Mouse (Mus musculus): ENCODE data around the gene Ash1l. TPM values are rescaled to one million over a fixed set of nuclear protein-coding genes. Genes with fewer than 3 reads are reported as not detected.
"Not testable (repeated sequence)": the region's sequence is repeated elsewhere in the genome, so short reads cannot be mapped to it uniquely, and the experiment has no call there.

The Ash1l gene
- total RNA-seq, 2 experiments from 2014 or later, result 37.7 to 39.9 TPM

DNA sequence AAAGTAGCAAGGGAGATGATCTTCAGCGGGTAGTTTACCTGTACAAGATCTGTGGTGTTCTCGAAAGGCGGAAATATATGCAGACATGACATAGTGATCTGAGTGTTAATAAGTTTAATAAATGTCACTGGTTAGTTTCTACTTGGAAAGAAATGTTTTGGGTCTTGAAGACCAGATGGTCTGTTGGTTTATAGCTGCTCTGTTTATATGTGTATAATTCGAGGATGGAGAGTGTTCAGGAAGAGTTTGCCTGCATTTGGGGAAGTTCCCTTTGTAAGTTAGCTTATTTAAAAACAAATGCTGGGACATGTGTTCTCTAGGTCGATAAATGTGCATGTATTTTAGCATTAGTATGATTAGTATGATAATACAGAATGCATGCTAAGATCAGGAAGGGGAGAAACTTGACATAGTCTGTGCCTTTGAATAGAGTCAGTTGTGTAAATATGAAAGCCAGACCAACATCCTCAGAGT is 942 bp downstream of the Ash1l start:
- intact Hi-C loops (cut with DNase I), result no loop called here
- no peak for DNase-seq

DNA sequence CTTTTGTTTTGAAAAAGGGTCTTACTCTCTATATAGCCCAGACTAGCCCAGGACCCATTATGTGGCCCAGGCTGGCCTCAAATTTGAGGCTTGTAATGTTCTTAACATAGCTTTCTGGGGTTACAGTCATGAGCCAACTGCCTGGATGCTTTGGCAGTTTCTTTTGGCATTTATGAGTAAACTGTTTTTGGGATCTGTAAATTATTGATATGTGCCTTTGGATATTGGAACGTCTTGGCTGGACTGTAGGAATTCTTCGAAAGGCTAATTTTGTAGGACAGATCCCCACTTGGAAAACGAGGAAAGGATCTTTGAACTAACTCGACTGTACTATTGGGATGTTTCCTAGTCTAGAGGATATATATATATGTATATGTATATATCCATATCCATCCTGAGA is 2.8 kb downstream of the Ash1l start:
- DNase-seq, result no peak
- intact Hi-C loops (cut with DNase I), result no loop called here

DNA sequence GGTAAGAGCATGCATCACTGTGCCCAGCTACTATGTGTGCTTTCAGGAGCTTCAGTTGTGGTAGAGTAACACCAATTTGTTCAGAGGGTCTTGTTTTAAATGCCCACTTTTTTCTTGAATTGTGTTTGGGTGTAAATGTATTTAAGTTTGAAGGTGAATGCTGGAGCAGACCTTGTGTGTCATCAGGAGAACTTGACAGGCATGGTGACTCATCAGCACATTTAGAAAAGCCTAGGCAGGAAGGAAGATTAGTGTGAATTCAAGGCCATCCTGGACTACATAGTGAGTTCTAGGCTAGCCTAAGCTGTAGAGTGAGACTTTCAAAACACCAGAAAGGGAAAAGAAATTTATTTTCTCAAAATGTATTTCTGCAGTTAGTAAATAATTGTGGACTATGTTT is 3.3 kb downstream of the Ash1l start:
- intact Hi-C loops (cut with DNase I), result no loop called here
- DNase-seq, result no peak

DNA sequence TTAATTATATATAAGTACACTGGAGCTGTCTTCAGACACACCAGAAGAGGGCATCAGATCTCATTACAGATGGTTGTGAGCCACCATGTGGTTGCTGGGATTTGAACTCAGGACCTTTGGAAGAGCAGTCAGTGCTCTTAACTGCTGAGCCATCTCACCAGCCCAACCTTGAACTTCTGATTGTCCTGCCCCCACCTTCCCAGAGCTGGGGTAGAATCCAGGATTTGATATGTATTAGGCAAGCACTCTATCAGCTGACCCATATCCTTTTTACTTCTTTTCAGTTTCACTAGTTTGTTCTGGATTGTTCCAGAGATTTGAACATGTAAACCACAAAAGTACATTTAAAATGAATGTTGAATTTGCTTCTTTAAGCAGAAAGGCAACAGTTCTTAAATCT is 12.8 kb downstream of the Ash1l start:
- intact Hi-C loops (cut with DNase I); DNase-seq: not testable (repeated sequence)

DNA sequence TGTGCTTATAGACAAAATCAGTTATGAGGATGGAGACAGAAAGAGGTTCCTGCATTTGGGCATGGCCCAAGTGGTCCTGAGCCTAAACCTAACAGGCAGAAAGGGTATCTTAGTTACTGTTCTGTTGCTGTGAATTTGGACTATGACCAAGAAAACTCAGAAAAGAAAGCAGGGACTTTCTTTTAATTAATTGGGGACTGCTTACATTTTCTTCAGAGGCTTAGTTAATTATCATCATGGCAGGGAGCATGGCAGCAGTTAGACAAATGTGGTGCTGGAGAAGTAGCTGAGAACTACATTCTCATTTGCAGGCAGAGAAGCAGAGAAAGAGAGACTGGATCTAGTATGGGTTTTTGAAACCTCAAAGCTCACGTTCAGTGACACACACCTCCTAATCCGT is 24.6 kb downstream of the Ash1l start:
- intact Hi-C loops (cut with DNase I), result no loop called here
- no peak for DNase-seq

DNA sequence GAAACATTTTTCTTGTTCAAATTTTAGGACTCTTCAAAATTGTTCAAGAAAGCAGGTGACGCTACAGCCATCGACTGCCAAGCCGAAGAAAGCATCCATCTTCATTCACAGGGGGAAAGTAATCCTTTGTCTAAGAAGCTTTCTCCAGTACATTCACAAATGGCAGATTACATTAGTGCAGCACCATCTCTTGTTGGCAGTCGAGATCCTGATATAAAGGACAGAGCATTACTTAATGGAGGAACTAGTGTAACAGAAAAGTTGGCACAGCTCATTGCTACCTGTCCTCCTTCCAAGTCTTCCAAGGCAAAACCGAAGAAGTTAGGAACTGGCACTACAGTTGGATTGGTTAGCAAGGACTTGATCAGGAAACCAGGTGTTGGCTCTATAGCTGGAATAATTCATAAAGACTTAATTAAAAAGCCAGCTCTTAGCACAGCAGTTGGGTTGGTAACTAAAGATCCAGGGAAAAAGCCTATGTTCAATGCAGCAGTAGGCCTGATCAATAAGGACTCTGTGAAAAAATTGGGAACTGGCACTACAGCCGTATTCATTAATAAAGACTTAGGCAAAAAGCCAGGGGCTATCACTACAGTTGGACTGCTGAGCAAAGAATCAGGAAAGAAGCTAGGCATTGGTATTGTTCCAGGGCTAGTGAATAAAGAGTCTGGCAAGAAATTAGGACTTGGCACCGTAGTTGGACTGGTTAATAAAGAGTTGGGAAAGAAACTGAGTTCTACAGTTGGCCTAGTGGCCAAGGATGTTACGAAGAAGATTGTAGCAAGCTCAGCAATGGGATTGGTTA is 31.0 kb downstream of the Ash1l start:
- no peak for DNase-seq
- intact Hi-C loops (cut with DNase I), result no loop called here

DNA sequence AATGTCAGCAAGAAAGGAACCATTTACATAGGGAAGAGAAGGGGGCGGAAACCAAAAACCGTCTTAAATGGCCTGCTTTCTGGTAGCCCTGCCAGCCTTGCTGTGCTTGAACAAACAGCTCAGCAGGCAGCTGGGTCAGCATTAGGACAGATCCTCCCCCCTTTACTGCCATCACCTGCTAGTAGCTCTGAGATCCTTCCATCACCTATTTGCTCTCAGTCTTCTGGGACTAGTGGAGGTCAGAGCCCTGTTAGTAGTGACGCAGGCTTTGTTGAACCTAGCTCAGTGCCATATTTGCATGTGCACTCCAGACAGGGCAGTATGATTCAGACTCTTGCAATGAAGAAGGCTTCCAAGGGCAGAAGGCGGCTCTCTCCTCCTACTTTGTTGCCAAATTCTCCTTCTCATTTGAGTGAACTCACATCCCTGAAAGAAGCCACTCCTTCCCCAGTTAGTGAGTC is 33.5 kb downstream of the Ash1l start:
- intact Hi-C loops (cut with DNase I), result no loop called here
- no peak for DNase-seq

DNA sequence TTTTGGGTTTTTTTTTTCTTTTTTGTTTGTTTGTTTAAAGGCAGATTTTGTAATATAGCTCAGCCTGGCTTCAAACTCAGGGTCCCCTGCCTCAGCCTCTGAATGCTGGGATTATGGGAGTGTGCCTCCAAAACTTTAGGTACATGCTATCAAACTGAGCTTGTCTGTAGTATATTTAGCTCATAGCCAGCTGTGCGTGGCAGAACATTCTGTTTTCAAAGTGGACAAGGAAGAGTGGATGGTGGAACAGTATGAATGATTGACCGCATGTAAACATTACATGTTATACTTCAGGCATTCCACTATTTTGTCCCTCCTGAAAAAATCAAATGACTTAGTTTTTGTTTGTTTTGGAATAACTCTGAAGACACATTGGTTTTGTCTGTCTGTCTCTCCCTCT is 42.4 kb downstream of the Ash1l start:
- DNase-seq, result no peak
- intact Hi-C loops (cut with DNase I), result loop anchor here (5.0 kb wide), 1 partner anchor 50 kb away; no protein-coding TSS in a partner anchor

DNA sequence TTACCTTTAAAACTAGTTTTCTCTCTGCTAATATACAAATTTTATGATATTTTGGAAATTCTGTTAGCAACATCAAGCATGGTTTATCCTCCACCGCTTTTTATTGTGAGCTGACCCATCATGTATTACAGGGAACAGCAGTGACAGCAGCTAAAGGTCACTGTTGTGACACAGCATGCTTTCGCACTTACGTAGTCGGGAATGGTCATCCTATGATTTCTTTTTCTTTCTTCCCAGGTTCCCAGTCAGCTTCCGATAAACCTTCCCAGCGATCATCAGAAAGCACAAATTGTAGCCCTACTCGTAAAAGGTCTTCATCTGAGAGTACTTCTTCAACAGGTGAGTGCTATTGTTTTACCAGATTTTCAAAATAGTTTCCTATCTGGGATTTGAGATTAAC is 51.1 kb downstream of the Ash1l start:
- intact Hi-C loops (cut with DNase I), result no loop called here
- DNase-seq, result no peak

DNA sequence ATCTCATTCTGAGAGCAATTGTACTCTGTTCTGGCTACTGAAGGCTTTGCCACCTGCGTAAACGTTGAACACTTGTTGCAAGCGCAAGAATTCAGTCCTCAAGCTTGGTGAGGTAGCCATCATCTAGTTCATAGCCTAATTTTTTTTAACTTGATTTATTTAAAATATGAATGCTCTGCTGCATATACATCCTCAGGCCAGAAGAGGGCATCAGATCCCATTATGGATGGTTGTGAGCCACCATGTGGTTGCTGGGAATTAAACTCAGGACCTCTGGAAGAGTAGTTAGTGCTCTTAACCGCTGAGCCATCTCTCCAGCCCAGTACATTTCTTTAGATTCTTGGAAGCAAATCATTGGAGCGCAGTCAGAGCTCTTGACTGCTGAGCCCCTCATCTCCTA is 80.5 kb downstream of the Ash1l start:
- intact Hi-C loops (cut with DNase I), result loop anchor here (2.0 kb wide), 1 partner anchor 92 kb away; no protein-coding TSS in a partner anchor
- not testable (repeated sequence) for DNase-seq

DNA sequence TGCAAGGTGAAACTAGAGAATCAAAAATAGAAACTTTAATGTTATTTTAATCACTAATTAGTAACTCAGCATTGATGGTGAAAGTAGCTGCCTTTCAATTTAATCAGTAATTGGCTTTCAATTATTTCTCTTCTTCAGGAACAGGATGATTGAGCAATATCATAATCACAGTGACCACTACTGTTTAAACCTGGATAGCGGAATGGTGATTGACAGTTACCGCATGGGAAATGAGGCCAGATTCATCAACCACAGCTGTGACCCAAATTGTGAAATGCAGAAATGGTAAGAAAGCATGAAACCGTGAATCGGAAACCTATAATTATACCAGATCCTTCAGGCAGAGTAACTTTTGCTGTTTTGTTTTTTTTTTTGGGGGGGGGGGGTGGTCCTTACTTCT is 92.9 kb downstream of the Ash1l start:
- DNase-seq, result no peak

DNA sequence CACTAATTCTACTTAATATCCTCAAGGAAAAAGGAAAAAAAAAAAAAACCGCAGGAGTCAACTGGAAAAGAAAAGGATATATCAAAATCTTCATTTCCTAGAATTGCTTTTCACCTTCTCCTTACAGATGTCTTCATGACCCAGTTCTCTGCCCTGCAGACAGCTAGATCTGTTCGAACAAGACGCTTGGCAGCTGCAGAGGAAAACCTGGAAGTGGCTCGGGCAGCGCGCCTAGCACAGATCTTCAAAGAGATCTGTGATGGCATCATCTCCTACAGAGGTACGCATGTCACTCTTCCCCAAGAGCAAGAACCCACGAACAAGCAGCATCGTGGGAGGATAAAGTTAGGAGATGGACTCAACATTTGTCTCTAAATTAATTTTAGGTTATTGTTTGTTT is 107.9 kb downstream of the Ash1l start:
- intact Hi-C loops (cut with DNase I), result no loop called here
- no peak for DNase-seq

More for the DNA sequence above, 92.9 kb downstream of the Ash1l start:
- intact Hi-C loops (cut with DNase I), result no loop called here

DNA sequence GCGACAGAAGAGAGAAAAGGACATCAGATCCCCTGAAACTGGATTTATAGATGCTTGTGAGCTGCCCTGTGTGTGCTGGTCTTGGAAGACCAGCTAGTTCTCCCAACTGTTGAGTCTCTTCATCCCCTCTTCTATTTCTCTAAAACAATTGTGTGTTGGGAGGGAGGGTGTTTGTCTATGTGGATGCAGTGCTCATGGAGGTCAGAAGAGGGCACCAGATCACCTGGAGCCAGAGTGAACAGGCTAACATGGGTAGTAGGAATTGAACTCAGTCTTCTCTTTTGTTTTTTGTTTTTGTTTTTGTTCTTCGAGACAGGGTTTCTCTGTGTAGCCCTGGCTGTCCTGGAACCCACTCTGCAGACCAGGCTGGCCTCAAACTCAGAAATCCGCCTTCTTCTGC is 108.4 kb downstream of the Ash1l start:
- peak; percentile 13 to 22 for DNase-seq
- intact Hi-C loops (cut with DNase I), result no loop called here

DNA sequence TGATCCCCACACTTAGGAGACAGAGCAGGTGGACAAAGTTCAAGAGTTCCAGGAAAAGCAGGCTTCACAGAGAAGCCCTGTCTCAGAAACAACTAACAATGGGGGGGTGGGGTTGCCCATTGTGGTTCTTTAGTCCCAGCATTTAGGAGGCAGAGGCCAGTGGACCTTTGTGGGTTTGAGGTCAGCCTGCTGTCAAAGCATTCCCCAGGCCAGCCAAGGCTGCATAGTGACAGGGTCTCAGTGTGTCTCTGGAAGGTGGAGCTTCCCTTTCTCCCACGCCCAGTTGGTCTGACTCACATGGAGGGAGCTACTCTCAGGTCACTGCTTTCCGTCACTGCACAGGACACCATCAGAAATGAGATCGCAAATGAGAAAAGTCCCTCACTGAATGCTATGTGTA is 111.3 kb downstream of the Ash1l start:
- no peak for DNase-seq
- intact Hi-C loops (cut with DNase I), result no loop called here

DNA sequence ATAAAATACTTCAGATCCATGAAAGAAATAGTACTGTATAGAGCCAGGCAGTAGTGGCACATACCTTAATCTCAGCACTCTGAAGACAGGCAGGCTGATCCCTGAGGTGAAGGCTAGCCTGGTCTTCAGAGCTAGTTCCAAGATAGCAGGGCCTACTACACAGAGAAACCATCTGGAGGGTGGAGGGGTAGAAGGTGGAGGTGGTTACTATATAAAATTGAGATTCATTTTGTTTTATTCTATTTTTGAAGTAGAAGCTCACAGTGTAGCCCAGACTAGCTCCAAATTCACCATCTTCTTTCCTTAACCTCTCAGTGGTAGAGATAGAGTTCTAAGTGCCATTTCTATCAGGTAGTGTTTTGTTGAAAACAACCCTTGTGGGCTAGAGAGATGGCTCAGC is 116.8 kb downstream of the Ash1l start:
- intact Hi-C loops (cut with DNase I), result no loop called here
- DNase-seq, result no peak

DNA sequence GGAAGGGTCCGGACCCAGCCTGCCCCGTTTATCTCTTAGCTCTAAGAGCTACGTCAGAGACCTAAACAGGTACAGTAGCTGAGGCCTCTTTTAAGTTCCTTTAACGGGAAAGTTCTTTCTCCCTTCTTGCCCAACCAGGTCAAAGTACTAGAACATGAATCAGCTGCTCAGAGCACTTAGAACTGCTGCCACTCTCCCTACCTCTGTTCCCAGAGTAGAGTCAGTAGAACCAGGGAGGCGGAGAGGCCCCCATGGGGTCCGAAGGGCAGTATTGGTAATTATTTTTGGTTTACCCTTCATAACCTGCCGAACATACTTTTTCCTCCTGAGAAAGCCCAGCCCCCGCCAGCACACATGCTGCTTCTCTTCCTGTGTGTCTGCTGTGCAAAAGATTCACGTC is 127.0 kb downstream of the Ash1l start:
- DNase-seq, result no peak
- intact Hi-C loops (cut with DNase I), result no loop called here

DNA sequence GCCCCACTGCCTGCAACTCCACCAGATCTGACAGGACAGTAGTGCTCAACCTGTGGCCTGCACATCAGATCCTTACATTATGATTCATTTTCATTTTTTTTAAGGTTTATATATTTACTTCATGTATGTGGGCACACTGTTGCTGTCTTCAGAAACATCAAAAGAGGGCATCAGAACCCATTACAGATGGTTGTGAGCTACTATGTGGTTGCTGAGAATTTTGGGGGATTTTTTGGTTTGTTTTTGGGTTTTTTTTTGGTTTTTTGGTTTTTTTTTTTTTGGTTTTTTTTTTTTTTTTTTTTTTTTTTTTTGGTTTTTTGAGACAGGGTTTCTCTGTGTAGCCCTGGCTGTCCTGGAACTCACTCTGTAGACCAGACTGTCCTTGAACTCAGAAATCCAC is 131.9 kb downstream of the Ash1l start:
- DNase-seq; intact Hi-C loops (cut with DNase I): not testable (repeated sequence)

DNA sequence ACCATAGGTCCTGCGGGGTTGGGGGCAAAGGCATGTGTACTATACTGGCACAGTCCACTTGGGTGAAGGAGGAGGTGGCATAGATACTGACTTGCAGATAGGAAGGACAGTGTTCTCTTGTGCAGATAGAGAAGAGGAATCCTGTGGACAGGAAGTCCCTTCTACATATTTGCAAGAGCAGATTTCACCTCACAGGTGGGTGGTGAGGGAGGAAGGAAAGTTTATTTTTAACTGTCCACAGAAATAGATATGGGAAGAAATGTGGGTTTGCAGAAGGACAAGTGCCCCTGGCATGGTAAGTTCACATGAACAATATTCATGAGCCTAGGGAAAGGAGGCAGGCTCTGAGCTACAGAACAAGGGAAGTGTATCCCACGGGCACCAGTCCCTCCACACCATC is 133.7 kb downstream of the Ash1l start:
- intact Hi-C loops (cut with DNase I), result no loop called here

DNA sequence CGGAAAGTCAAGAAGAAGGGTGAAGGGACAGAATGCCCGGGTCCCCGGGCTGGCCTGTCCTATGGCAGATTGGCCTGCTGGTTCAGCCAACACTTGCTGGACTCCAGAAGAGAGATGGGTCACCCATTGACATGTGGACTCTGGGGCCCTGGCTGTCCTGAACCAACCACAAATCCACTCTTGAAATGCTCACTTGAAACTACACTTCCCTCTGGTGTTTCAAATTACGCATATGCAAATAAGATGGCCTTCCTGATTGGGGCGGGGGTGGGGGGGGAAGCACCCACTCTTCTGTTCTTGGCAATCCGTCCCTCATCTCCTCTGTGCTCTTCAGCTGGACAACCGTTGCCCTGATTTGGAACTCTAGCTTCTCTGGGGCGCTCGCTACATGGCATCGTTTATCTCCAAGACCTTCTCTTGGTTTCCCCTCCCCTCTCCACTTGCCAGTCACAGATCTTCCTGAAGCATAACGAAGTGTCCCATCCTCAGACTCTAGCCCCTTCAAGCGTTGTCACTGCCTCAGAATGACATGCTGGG is 134.3 kb downstream of the Ash1l start:
- DNase-seq, result no peak
- intact Hi-C loops (cut with DNase I), result no loop called here

More for the DNA sequence above, 133.7 kb downstream of the Ash1l start:
- DNase-seq, result no peak

DNA sequence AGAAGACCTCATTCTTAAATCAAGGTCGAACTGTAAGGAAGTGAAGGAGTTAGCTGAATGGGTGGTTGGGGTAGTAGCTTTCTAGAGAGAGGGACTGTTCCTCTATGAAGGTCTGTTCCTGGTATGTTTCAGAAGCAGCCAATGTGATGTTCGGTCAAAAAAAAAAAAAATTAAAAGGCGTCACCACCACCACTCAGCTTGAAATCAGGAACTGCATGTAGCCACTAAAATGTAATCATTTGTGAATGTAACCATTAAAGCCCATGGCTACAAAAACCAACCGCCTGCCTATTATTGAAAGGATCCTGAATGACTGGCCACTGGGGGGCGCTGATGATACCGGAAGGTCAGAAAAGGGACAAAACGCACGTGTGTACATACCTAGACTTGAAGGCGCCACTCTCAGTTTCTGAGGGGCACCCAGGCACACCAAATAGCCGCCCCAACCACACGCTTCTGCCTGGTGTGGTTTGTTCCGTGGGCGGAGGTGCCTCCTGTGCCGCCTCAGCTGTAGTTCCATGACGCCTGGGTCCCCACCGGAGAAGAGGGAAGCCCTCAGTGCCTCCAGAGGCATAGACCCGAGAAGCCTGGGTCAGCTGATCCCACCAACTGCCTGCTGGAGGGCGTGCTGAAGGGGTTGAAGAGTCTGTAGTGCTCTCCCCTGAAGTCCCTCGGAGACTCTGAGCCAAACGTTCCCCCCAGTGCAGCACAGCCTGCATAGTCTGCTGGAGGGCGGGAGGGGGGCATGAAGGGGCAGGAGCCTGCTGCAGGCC is 137.1 kb downstream of the Ash1l start:
- intact Hi-C loops (cut with DNase I), result no loop called here
- DNase-seq, result peak; percentile 71 to 80

DNA sequence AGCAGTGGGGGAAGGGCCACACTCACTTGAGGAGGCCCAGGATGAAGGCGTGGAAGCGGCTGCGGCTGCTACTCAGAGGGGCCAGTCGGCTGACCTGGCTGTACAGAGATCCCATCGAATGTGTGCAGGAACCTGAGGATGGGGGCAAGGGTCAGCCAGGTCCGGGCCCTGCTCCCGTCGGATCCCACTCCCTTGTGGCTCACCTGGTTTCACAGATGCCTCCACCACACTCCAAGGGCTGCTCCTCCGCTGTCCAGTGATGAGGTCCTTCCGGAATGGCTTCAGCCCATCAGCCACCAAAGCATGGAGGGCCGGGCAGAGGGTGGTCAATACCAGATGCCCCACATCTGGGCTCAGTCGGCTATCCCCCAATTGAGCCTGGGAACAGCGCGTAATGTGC is 138.6 kb downstream of the Ash1l start:
- DNase-seq, result no peak
- intact Hi-C loops (cut with DNase I), result no loop called here

Data from heart, postnatal 36 days (tissue).